Mouse (Mus musculus) CD4-positive, CD25-positive, alpha-beta regulatory T cell, adult 4 months (primary cell): ENCODE measurements around the gene Depdc1b. TPM values are rescaled to one million over a fixed set of nuclear protein-coding genes. Genes with fewer than 3 reads are reported as not detected.

Source experiments
- ATAC-seq: one replicate; pipeline ENCODE4 v1.8.0; 2017
- polyA plus RNA-seq, 2 experiments: library from polyadenylated mRNA; unstranded; fragments of 100-300 nt; shearing (Covaris generic); gene quantifications; one replicate each; pipeline ENCODE4 v1.2.1; 2017

The Depdc1b gene
- polyA plus RNA-seq, 2 experiments from 2014 or later, result 0.86 to 2.3 TPM

DNA sequence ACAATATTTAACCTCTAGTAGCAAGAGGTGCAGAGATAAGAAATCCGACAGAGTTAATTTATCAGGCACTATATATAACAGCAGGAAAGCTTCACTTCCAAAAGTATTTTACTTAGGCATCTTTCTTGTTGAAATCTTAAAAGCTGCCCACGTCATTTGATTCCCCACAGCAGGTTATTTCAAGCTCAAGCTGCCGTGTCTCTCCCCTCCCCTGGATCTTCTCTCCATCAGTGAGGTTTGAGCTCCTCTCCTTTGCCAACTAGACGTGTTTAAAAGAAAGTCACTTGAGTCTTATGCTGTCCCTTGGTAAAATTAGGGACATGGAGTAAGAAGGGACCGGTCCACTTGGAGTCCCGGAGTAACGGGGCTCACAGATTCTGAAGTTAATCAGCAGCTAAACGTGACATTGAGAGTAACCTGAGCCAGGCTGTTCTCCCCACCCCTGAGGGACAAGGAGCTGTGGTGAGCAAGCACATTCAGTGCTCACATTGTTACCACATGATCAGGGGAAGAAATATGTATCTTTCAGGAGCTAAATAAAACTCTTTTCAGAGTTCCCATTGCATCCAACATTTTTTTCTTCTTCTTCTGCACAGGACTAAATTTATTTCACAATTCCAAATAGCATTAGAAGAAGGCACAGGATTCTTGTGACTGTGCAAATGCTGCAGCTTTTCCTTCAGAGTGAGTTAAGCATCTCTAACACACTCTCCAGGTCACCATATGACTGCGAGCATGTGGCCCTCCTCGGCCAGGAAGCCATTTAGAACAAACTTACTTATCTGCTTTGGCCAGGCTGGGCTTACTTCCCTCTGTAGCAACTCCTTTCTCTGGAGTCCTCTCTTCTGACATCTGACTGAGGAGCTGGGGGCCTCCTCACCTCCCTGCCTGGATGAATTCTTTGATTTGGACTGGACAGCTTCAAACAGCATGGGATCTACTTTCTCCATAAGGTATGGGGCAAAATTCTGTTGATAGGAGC is 133.3 kb downstream of the Depdc1b start, which contains the start of gene Pde4d:
Gene Pde4d (plus strand): TSS at position 833 of the 982 bp plus-strand sequence.
- no peak for ATAC-seq

DNA sequence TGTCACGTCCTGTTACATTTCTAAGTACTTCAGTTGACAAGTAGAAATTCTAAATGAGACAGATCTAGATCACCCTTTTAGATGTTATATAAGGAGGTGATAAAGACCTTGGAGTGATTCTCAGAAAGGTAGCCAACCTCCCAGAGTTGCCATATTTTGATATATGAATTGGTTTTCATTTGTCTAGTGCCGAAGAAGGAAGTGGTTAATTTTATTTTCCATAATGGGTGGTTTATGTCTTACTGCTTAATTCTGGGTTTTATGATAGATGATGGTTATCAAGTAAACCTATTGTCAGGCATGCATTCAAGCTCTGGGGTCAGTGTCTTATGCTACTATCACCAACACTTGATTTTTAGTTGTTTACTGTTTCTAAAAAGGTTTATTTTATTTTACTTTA is 135.0 kb downstream of the Depdc1b start:
- ATAC-seq, result peak; percentile 60

DNA sequence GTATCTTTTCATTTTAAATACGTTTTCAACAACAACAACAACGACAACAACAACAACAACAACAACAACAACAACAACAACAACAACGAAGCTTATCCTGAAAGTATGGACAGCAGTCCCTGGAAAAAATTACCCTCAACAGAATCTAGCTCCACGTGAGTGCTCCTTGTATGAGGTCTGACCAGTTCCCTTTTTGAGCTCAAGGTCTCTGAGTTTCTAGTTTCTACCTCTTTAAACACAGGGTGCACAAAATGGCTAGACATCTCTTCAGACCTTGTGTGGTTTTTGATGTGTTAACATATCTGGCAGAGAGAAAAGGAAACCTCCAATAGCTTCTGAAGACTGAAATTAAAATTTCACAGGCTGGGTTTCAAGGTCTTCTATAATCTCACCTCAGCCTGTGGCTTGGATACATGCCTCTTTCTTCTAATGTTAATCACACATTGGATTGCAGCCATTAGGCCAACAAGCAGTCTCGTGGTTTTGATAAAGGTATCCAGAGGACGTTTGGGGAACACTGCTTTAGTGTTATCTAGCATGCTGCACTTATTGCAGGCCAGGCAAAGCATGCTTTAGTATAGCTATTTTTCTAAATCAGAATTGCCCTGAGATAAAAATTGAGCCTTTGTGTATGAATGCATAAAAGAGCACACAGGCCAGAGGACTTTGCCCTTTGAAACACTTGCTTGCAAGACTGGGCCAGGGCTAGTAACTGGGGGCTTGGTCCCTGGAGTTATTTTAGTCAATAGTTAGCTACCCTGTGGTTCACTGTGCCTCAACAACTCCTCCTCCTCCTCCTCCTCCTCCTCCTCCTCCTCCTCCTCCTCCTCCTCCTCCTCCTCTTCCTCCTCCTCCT is 137.2 kb downstream of the Depdc1b start:
- ATAC-seq, result no peak

Other genes starting within 250 kb of the Depdc1b start
- 10 to 100 TPM; 39.7 to 40.4 TPM for gene Ndufaf2, start 157.7 kb upstream of the Depdc1b start, polyA plus RNA-seq
- gene Ercc8, start 157.6 kb upstream of the Depdc1b start, polyA plus RNA-seq, result 10 to 100 TPM; 11.0 to 13.6 TPM
- gene Elovl7, start 101.9 kb upstream of the Depdc1b start, polyA plus RNA-seq, result under 1 TPM; 0.15 to 0.22 TPM
- gene Pde4d, start 133.6 kb downstream of the Depdc1b start, polyA plus RNA-seq, result 1 to 10 TPM; 5.5 to 7.3 TPM